Mouse (Mus musculus) embryo, embryonic 10 days (tissue): Measurements from ENCODE around the gene Fkbp5.
"Not testable (repeated sequence)": the region's sequence is repeated elsewhere in the genome, so short reads cannot be mapped to it uniquely, and the experiment has no call there.

Experiments
- DNase-seq: peaks from one replicate; pipeline ENCODE4 v3.0.0-alpha.2; 2015; ENCODE audit warnings: low spot score

Fkbp5 gene

DNA sequence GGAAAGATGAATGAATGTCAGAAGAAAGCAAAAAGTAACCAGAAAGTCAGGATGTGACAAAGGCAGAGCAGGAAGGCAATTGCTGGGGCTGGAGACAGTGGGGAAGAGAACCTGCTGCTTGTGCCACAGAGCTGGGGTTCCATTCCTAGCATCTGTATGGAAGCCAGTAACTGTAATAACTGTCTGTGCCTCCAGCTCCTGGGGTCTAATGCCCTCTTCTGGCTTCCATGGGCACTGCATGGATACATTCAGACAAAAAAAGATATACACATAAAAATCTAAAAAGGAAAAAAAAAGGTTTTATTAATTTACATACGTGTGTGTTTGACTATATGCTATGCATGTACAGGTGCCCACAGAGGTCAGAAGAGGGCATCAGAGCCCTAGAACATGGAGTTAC, 98.4 kb downstream of the Fkbp5 start:
- DNase-seq: peak; percentile 21

- not testable (repeated sequence) for DNase-seq
Observed at GRCm38 (mm10) chr17:28418481-28418880, 98.8 kb downstream of the Fkbp5 start.

- no peak for DNase-seq
Observed at GRCm38 (mm10) chr17:28417771-28418170, 99.6 kb downstream of the Fkbp5 start.

DNA sequence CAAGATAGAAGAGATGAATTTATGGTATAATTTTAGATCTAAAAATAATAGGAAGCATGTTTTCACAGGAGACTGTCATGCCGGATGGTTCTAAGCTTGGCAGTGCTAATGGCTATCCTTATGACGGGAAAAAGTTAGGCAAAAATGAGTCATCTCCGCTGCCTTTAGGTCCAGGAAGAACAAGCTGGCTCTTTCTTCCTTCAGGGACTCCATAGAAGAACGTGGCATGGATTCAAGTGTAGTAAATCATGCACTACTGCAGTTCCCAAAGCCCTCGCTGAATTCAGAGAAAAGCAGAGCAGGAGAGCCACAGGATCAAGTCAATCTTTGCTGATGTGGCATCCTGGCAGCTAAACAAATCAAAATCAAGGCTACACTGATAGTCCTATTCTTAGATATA, 102.1 kb downstream of the Fkbp5 start:
- no peak for DNase-seq

DNA sequence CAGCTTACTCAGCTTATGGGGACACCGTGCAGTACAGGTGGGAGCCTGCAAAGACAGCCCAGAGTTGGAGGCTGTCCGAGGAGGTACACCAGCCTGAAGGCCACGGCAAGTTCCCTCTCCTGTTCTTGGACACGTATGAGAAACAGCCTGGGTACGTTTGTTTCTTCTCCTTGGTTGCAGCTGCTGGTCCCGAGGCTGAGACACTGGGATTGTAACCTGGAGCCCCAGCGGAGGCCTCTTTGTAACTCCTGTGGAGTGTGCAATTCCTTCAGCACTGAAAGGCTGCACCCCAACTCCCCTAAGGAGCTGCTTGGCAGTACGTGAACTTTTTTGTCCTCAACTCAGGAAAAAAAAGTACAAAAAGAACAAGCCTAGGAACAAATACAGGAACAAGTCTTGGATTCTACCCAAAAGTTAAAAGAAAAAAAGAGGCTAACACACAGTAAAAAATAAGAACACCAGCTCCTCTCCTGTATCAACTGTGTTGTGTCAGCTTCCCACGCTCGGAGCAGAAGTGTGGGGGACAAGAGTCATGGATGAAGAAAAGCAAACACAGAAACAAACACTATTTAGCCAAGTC, 105.9 kb downstream of the Fkbp5 start:
- DNase-seq: no peak

DNA sequence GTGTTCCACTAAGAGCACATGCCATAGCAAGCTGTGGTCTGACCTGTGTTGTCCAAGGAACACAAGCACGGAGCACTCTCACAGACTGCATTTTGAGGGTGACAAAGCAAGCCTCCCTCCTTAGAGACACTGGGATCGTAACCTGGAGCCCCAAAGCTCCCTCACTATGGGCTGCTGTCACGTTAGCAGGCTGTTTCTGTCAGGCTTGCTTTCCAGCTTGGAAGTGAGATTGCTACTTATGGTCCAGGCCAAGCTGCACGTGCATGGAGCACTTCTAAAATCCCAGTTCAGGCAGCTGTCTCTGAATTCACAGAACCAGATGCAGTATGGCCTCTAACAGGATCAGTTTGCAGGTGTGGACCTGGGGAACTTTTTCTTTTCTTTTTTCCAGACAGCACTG, 106.6 kb downstream of the Fkbp5 start:
- DNase-seq: no peak

DNA sequence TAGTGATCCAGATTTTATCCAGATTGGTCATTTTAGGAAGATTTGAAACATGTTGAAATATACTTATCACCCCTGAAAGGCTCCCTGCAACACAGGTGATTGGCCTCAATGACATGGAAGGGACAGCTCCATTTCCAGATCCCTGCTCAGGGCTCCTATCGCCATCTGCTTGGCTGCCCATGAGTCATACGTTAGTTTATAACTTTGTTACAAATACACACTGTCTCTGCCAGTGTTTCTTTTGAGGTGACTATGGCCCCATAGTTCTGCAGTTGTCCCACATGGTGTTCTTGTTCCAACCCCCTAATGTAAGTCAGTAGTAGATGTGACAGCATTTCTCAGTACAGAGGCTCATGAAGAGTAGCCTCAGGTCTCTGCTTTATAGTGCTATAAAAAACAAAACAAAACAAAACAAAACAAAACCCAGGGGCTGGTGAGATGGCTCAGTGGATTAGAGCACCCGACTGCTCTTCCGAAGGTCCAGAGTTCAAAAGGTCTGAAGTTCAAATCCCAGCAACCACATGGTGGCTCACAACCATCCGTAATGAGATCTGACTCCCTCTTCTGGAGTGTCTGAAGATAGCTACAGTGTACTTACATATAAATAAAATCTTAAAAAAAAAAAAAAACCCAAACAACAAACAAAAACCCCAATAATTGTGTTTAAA, 108.9 kb downstream of the Fkbp5 start:
- no peak for DNase-seq

GRCm38 (mm10) chr17:28407418-28408250, 109.7 kb downstream of the Fkbp5 start:
- DNase-seq: peak; percentile 91

- no peak for DNase-seq
Observed at GRCm38 (mm10) chr17:28406471-28406870, 110.9 kb downstream of the Fkbp5 start.

GRCm38 (mm10) chr17:28404745-28405144, 112.6 kb downstream of the Fkbp5 start:
- not testable (repeated sequence) for DNase-seq

GRCm38 (mm10) chr17:28404301-28404700, 113.0 kb downstream of the Fkbp5 start:
- DNase-seq: no peak

- DNase-seq: no peak
Observed at GRCm38 (mm10) chr17:28394994-28395393, 122.3 kb downstream of the Fkbp5 start.

DNA sequence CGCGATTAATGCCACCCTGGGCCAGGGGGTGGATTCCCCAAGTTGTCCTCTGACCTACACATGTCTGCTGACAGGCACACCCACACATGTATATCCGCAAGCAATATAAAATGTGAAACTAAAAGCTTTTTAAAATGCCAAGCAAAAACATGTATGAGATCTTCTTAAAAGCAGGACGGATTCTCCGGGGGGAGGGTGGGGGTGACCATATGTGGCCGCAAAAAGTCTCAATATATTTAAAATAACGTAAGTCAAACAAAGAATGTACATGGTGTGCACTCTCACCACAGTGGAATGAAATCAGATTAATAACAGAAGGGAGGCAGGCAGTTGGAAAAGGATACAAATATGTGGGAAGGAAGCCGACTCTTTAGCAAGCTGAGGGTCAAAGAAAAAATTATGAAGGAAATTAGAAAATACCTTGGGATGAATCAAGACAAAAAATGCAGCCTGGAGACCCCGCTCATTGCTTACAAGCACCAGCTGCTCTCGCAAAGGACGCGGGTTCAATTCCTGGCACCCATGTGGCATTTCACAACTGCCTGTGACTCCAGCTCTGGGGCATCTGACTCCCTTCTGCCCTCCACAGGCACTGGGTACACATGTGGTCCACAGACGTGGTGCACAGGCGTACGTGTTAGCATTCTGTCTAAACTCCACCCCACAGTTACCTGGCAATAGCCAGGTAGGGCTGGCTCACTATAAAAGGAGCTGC, 123.1 kb downstream of the Fkbp5 start:
- no peak for DNase-seq

DNA sequence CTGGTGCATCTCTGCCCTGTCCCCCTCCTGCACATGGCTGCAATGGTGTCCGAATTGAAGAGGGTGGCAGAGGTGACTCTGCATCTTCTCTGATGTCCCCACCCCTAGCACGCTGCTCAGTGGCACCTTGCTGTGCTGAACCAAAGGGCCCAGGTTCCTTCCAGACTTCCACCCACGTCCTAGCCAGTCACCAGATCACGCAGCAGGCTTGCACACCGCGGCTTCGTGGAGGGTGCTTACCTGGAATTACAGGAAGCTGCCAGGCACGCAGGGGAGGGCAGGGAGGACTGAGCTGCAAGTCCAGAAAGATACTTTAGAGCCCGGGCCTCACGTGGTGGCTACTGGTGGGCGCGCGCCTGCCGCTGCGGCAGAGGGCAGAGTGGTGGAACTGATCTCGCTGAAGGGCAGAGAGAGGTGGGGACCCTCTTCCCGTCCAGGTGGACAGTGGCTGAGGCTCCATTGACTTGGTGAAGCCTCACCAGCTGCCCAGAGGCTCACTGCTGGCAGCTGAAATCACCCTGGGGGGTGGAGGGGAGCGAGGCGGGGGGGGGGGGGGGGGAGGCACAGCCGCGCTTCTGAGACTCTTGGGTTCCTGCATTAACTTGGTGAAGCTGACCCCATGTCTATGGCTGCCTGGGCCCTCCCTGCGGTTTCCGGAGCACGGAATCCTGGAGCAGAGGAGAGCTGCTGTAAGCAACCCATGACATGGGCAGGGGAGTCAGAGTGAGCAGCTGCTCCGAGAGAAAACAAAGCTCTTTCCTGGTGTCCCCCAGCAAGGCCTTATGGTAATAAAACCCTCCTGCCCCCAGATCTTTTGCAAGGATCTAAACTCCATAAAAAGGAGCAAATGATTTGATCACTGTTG, 125.5 kb downstream of the Fkbp5 start:
- DNase-seq: peak; percentile 28

GRCm38 (mm10) chr17:28388534-28388933, 128.8 kb downstream of the Fkbp5 start:
- DNase-seq: no peak

- peak; percentile 91 for DNase-seq
Observed at GRCm38 (mm10) chr17:28386150-28386905, 131.0 kb downstream of the Fkbp5 start.

DNA sequence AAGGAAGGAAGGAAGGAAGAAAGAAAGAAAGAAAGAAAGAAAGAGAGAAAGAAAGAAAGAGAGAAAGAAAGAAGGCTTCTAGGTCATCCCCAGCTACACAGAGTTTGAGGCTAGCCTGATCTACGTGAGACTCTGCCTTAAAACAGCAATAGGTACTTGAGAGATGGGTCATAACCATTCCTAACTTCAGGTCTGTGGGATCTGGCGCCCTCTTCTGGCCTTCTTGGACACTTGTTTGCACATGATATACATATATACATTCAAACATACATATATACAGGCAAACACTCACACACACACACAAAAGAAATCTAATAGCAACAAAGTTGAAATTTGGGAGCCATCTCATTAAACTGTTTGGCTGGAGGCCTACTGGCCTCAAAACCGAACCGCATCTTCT, 133.0 kb downstream of the Fkbp5 start:
- DNase-seq: peak; percentile 58

- no peak for DNase-seq
Observed at GRCm38 (mm10) chr17:28380255-28380654, 137.1 kb downstream of the Fkbp5 start.

- DNase-seq: peak; percentile 17
Observed at GRCm38 (mm10) chr17:28375592-28376061, 141.7 kb downstream of the Fkbp5 start.

- no peak for DNase-seq
Observed at GRCm38 (mm10) chr17:28374494-28374893, 142.8 kb downstream of the Fkbp5 start.

GRCm38 (mm10) chr17:28373821-28374220, 143.5 kb downstream of the Fkbp5 start:
- peak; percentile 81 for DNase-seq
